Mouse (Mus musculus) kidney, postnatal 0 days (tissue): ENCODE measurements around the gene Capn9. TPM values are rescaled to one million over a fixed set of nuclear protein-coding genes. Genes with fewer than 3 reads are reported as not detected.

Source experiments
- ATAC-seq: fragments of 200-750 bp; cut with Nextera tagmentation; replicated peaks from 2 replicates; pipeline ENCODE4 v1.8.0; 2017; ENCODE audit warnings: low read depth, moderate number of reproducible peaks, moderate TSS enrichment, moderate library complexity; ENCODE audit not compliant: low FRiP score
- DNase-seq: peaks from one replicate; pipeline ENCODE4 v3.0.0-alpha.2; 2016; ENCODE audit warnings: low spot score
- H3K27ac ChIP-seq: fragments of 300-500 bp; sonication (generic); 2 replicates; pipeline ENCODE4 v1.5.1; 2014; ENCODE audit warnings: mild to moderate bottlenecking
- H3K27me3 ChIP-seq: fragments of 300-500 bp; sonication (generic); 2 replicates; pipeline ENCODE4 v1.6.1; 2014; ENCODE audit warnings: low read length, mixed read lengths; ENCODE audit not compliant: insufficient read depth
- H3K36me3 ChIP-seq: fragments of 300-500 bp; sonication (generic); 2 replicates; pipeline ENCODE4 v1.6.1; 2014; ENCODE audit warnings: low read length, mixed read lengths; ENCODE audit not compliant: insufficient read depth
- H3K4me1 ChIP-seq: fragments of 300-500 bp; sonication (generic); replicated peaks from 2 replicates; pipeline ENCODE4 v1.6.1; 2014; ENCODE audit warnings: antibody characterized with exemption, low read length, mixed read lengths; ENCODE audit not compliant: insufficient read depth
- H3K4me2 ChIP-seq: fragments of 300-500 bp; sonication (generic); 2 replicates; pipeline ENCODE4 v1.6.1; 2014; ENCODE audit warnings: mild to moderate bottlenecking, low read length, moderate library complexity, mixed read lengths
- H3K4me3 ChIP-seq: fragments of 300-500 bp; sonication (generic); replicated peaks from 2 replicates; pipeline ENCODE4 v1.5.1; 2014; ENCODE audit warnings: low read depth, low read length
- H3K9ac ChIP-seq: fragments of 300-500 bp; sonication (generic); 2 replicates; pipeline ENCODE4 v1.6.1; 2014; ENCODE audit warnings: low read depth, low read length
- H3K9me3 ChIP-seq: fragments of 300-500 bp; sonication (generic); replicated peaks from 2 replicates; pipeline ENCODE4 v1.6.1; 2016; ENCODE audit warnings: low read length, inconsistent platforms, mixed read lengths
- CTCF ChIP-seq: IDR thresholded peaks from 2 replicates; pipeline ENCODE4 v1.5.1; 2016; ENCODE audit warnings: antibody characterized with exemption, low read depth, mild to moderate bottlenecking, moderate library complexity
- WGBS: fragments of 180-500 bp; shearing (Covaris S2); extraction: QIAGEN DNeasy Blood & Tissue Kit; methylation state at CpG from one replicate; pipeline ENCODE4 v1.1.7; 2014; 5-methylcytosine and 5-hydroxymethylcytosine counted together
- polyA plus RNA-seq: library from polyadenylated mRNA; unstranded; fragments of >200 nt; fragmentation: Nextera tagmentation; extraction: Ambion mirVana; gene quantifications from 2 replicates; pipeline ENCODE4 v1.2.1, GENCODE M21; 2015

Capn9 gene
- polyA plus RNA-seq, 1 experiment from 2014 or later, result 0.24 TPM

DNA sequence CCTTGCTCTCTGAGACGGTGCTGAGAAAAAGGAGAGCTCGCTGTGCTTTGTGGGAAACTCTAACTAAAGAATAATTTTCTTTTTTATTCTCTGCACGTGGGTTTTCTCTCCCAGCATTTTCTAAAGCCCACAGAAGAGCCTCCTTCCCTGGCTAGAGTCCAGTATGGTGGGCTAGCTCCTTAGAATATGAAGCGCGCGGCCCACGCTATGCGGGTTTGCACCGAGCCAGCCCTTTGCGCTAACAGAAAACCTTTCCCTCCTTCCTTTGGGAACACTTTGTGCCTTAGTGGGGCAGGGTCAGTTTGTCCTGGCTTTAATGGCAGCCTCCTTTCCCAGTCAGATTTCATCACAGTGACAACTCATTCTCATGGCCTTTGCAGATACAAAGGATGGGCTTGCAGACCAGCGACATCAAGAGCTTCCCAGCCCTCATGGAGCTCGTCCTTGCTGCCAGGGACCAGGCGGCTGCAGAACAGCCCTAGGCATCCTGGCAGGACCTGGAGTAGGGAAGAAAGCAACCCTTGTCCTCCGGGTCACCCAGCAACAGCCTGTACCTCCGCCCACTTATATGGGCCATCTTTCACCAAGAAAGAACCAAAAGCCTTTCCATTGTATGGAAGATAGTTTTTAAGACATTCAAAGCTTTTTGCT lies 24.8 kb upstream of the Capn9 start:
- TF ChIP-seq CTCF, result no peak

DNA sequence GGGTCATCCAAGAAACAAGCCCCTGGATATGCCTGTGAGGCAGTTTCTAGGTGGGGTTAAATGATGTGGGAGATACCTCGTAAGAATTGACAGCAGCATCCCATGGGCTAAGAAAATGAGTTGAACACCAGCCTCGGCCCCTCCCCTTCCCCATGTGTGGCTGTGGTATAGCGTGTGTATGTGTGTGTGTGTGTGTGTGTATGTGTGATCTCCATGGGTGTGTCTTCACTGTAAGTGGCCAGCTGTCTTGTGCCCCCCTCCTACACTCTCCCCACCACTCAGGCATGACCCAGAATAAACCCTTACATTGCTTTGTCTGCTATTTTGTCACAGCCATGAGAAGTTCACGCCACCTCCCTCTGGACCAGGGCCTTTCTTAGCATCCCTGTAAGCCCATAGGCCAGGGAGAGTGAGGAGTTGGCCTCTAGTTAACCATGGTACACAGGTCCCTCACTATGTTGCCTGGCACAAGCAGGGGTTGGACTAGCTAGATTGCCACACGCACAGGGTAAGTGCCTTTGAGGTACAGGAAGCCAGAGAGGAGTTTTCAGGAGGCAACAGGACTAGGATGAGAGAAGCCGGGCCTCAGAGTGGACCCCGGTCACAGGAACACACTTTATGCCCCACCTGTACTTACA lies 20.7 kb upstream of the Capn9 start:
- no peak for TF ChIP-seq CTCF
- Histone ChIP-seq H3K36me3 (peaks cover 21% of the 10 kb centered on the region; the same call in 1 of the 2 replicates), H3K4me2 (no peak overlapping the region), H3K27me3 (no peaks in the 10 kb centered on the region), H3K4me1 (no peaks in the 10 kb centered on the region), H3K4me3 (no peak overlapping the region), H3K9me3 (no peaks in the 10 kb centered on the region), H3K9ac (no peak overlapping the region), H3K27ac (no peak overlapping the region)
- WGBS, result 88% methylated on average over 7 of the region's 7 CpGs
- DNase-seq (no peak), ATAC-seq (no peak)

More for the DNA sequence above, 24.8 kb upstream of the Capn9 start:
- Histone ChIP-seq H3K4me1 (no peaks in the 10 kb centered on the region), H3K27ac (no peak overlapping the region), H3K27me3 (no peaks in the 10 kb centered on the region), H3K4me2 (no peak overlapping the region), H3K9me3 (no peaks in the 10 kb centered on the region), H3K9ac (no peak overlapping the region), H3K4me3 (no peak overlapping the region), H3K36me3 (peaks cover 47% of the 10 kb centered on the region)
- no peak for ATAC-seq
- WGBS, result 94% methylated on average over 15 of the region's 15 CpGs
- DNase-seq, result no peak

- 84% methylated on average over 7 of the region's 7 CpGs for WGBS
- TF ChIP-seq CTCF, result no peak
- H3K4me2 ChIP-seq, result no peak overlapping the region
- no peak overlapping the region for H3K9ac ChIP-seq
- H3K27me3 ChIP-seq, result no peaks in the 10 kb centered on the region
- peaks cover 13% of the 10 kb centered on the region; the same call in 1 of the 2 replicates for H3K36me3 ChIP-seq
- no peak overlapping the region for H3K4me3 ChIP-seq
- ATAC-seq (no peak), DNase-seq (no peak)
- no peaks in the 10 kb centered on the region for H3K4me1 ChIP-seq
- no peak overlapping the region for H3K27ac ChIP-seq
- H3K9me3 ChIP-seq, result no peaks in the 10 kb centered on the region
Observed at GRCm38 (mm10) chr8:124556164-124556563, 19.7 kb upstream of the Capn9 start.

GRCm38 (mm10) chr8:124556658-124557057 lies 19.3 kb upstream of the Capn9 start:
- peaks cover 9% of the 10 kb centered on the region; the same call in 1 of the 2 replicates for H3K36me3 ChIP-seq
- H3K4me1 ChIP-seq, result no peaks in the 10 kb centered on the region
- no peak overlapping the region for H3K4me3 ChIP-seq
- no peak overlapping the region for H3K4me2 ChIP-seq
- H3K9ac ChIP-seq, result no peak overlapping the region
- H3K27ac ChIP-seq, result no peak overlapping the region
- ATAC-seq (no peak), DNase-seq (no peak)
- 82% methylated on average over 13 of the region's 13 CpGs for WGBS
- no peaks in the 10 kb centered on the region for H3K27me3 ChIP-seq
- H3K9me3 ChIP-seq, result no peaks in the 10 kb centered on the region
- no peak for TF ChIP-seq CTCF

DNA sequence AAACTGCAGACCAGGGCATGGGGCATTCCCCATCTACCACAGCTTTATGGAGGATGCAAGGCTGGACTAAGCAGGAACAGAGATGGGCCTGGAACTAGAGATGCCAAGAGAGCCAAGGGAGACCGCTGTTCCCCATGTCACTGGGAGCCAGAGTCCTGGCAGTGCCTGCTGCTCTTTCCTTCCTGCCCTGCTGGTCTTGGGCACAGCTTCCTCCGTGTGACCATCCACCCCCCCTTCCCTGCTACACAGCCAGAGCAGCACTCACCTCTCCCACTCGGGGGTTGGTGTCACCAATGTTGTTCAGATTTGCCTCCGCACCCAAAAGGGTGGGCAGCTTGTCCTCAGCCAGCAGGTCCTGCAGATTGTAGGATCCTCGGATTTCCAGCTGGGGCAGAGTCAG lies 18.4 kb upstream of the Capn9 start:
- 0 out of 2 replicates have a peak, but pooled peaks cover 4% of the 10 kb centered on the region for H3K36me3 ChIP-seq
- ATAC-seq (no peak), DNase-seq (no peak)
- no peak for TF ChIP-seq CTCF
- 59% methylated on average over 5 of the region's 5 CpGs for WGBS
- H3K4me1 ChIP-seq, result no peaks in the 10 kb centered on the region
- no peak overlapping the region for H3K4me3 ChIP-seq
- H3K9ac ChIP-seq, result no peak overlapping the region
- no peaks in the 10 kb centered on the region for H3K27me3 ChIP-seq
- no peak overlapping the region for H3K27ac ChIP-seq
- H3K9me3 ChIP-seq, result no peaks in the 10 kb centered on the region
- H3K4me2 ChIP-seq, result no peak overlapping the region

GRCm38 (mm10) chr8:124567126-124567525 lies 8.8 kb upstream of the Capn9 start:
- H3K36me3 ChIP-seq, result no peaks in the 10 kb centered on the region
- ATAC-seq, result no peak
- no peak for DNase-seq
- no peak for TF ChIP-seq CTCF
- no peak overlapping the region for H3K27ac ChIP-seq
- no peak overlapping the region for H3K9ac ChIP-seq
- no peak overlapping the region for H3K4me2 ChIP-seq
- H3K4me3 ChIP-seq, result no peak overlapping the region
- H3K9me3 ChIP-seq, result no peaks in the 10 kb centered on the region
- WGBS, result 77% methylated on average over 6 of the region's 6 CpGs
- no peaks in the 10 kb centered on the region for H3K27me3 ChIP-seq
- no peaks in the 10 kb centered on the region; the same call in 1 of the 2 replicates for H3K4me1 ChIP-seq
